Mouse (Mus musculus) embryonic facial prominence, embryonic 12.5 days (tissue): ENCODE measurements around the gene Cox10. TPM values are rescaled to one million over a fixed set of nuclear protein-coding genes. Genes with fewer than 3 reads are reported as not detected.
A peak's percentile ranks its signal among the peaks of the same experiment; 100 is the strongest.

Experiments
- ATAC-seq: fragments of 200-750 bp; cut with Nextera tagmentation; 2 replicates; pipeline ENCODE4 v1.8.0; 2017; ENCODE audit not compliant: insufficient number of reproducible peaks, insufficient read depth, low FRiP score, low TSS enrichment
- H3K27ac ChIP-seq: fragments of 300-500 bp; sonication (generic); 2 replicates; pipeline ENCODE4 v1.5.1; 2016; ENCODE audit warnings: mild to moderate bottlenecking
- H3K27me3 ChIP-seq: fragments of 300-500 bp; sonication (generic); 2 replicates; pipeline ENCODE4 v1.6.1; 2016; ENCODE audit warnings: mild to moderate bottlenecking, moderate library complexity
- H3K36me3 ChIP-seq: fragments of 300-500 bp; sonication (generic); 2 replicates; pipeline ENCODE4 v1.6.1; 2016; ENCODE audit warnings: mild to moderate bottlenecking
- H3K4me1 ChIP-seq: fragments of 300-500 bp; sonication (generic); 2 replicates; pipeline ENCODE4 v1.6.1; 2016
- H3K4me2 ChIP-seq: fragments of 300-500 bp; sonication (generic); replicated peaks from 2 replicates; pipeline ENCODE4 v1.6.1; 2016; ENCODE audit warnings: mild to moderate bottlenecking, moderate library complexity
- H3K4me3 ChIP-seq: fragments of 300-500 bp; sonication (generic); 2 replicates; pipeline ENCODE4 v1.5.1; 2016; ENCODE audit warnings: mild to moderate bottlenecking
- H3K9ac ChIP-seq: fragments of 300-500 bp; sonication (generic); 2 replicates; pipeline ENCODE4 v1.6.1; 2016; ENCODE audit warnings: mild to moderate bottlenecking, moderate library complexity
- H3K9me3 ChIP-seq: fragments of 300-500 bp; sonication (generic); 2 replicates; pipeline ENCODE4 v1.6.1; 2016; ENCODE audit warnings: mild to moderate bottlenecking, moderate library complexity
- WGBS: fragments of 180-500 bp; shearing (Covaris S2); methylation state at CpG from one replicate; pipeline ENCODE4 v1.1.7; 2016; 5-methylcytosine and 5-hydroxymethylcytosine counted together
- polyA plus RNA-seq: library from polyadenylated mRNA; unstranded; fragments of >200 nt; fragmentation: Nextera tagmentation; extraction: Ambion mirVana; gene quantifications from 2 replicates; pipeline ENCODE4 v1.2.1, GENCODE M21; 2016

The Cox10 gene
- polyA plus RNA-seq, 1 experiment from 2014 or later = 26.4 TPM

DNA sequence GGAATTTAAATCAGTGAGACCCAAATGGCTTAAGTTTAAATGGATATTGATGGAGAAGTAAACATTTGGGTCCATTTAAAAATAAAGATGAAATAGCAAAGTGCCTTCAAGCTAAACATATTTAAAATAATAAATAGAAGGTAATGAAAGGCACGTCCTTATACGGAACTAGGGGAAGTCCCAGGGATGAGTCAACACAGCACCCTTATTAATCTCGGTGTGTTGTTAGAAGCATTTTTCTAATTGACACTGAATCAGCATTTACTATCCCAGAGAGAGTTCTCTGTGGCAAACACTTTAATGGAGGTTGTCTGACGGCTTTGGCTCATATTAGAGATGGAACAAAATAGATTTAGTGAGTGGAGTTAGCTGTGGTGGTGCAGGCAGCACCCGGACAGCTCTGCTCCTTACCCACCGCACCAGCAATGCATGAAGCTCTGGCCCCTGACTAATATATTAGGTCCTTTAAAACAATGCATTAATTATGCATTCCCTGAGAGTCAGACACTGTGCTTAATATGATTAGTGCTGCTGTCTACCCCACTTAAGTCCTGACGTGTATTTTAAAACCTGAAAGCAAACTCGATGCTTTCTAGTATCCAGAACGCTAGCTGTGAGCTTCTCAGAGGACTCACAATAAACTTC lies 56.7 kb downstream of the Cox10 start:
- Histone ChIP-seq H3K36me3 (no peaks in the 10 kb centered on the region), H3K4me2 (no peak overlapping the region), H3K4me1 (peaks cover 32% of the 10 kb centered on the region), H3K9ac (no peak overlapping the region), H3K27ac (no peak overlapping the region), H3K27me3 (no peaks in the 10 kb centered on the region), H3K9me3 (no peaks in the 10 kb centered on the region), H3K4me3 (no peak overlapping the region)
- 41% methylated on average over 9 of the region's 9 CpGs for WGBS
- no peak for ATAC-seq

- no peak for ATAC-seq
- WGBS = 89% methylated on average over 8 of the region's 8 CpGs
Measured at GRCm38 (mm10) chr11:64019235-64019634, 60.0 kb downstream of the Cox10 start.

GRCm38 (mm10) chr11:64018165-64018564 lies 61.1 kb downstream of the Cox10 start:
- Histone ChIP-seq H3K9me3 (no peaks in the 10 kb centered on the region), H3K36me3 (no peaks in the 10 kb centered on the region), H3K27ac (no peak overlapping the region), H3K9ac (no peak overlapping the region), H3K4me1 (peaks cover 25% of the 10 kb centered on the region), H3K4me3 (no peak overlapping the region), H3K27me3 (no peaks in the 10 kb centered on the region), H3K4me2 (no peak overlapping the region)
- WGBS = 77% methylated on average over 5 of the region's 5 CpGs
- no peak for ATAC-seq

More at GRCm38 (mm10) chr11:64019235-64019634, 60.0 kb downstream of the Cox10 start:
- Histone ChIP-seq H3K27ac (no peak overlapping the region), H3K4me1 (peaks cover 35% of the 10 kb centered on the region), H3K27me3 (no peaks in the 10 kb centered on the region), H3K9me3 (no peaks in the 10 kb centered on the region), H3K4me2 (no peak overlapping the region), H3K36me3 (no peaks in the 10 kb centered on the region), H3K9ac (no peak overlapping the region), H3K4me3 (no peak overlapping the region)

GRCm38 (mm10) chr11:64015309-64015708 lies 64.0 kb downstream of the Cox10 start:
- Histone ChIP-seq H3K4me1 (0 out of 2 replicates have a peak, but pooled peaks cover 17% of the 10 kb centered on the region), H3K27ac (0 out of 2 replicates have a peak overlapping the region, but pooled peaks have one; percentile 4), H3K36me3 (no peaks in the 10 kb centered on the region), H3K9ac (no peak overlapping the region), H3K4me2 (no peak overlapping the region), H3K27me3 (no peaks in the 10 kb centered on the region), H3K4me3 (no peak overlapping the region), H3K9me3 (no peaks in the 10 kb centered on the region)
- ATAC-seq = no peak
- 70% methylated on average over 6 of the region's 6 CpGs for WGBS

GRCm38 (mm10) chr11:64010724-64011496 lies 68.4 kb downstream of the Cox10 start:
- Histone ChIP-seq H3K4me3 (no peak overlapping the region), H3K4me1 (0 out of 2 replicates have a peak, but pooled peaks cover 12% of the 10 kb centered on the region), H3K27me3 (no peaks in the 10 kb centered on the region), H3K27ac (no peak overlapping the region), H3K36me3 (no peaks in the 10 kb centered on the region), H3K9ac (no peak overlapping the region), H3K4me2 (no peak overlapping the region), H3K9me3 (no peaks in the 10 kb centered on the region)
- 70% methylated on average over 22 of the region's 22 CpGs for WGBS
- no peak for ATAC-seq

GRCm38 (mm10) chr11:64004152-64004551 lies 75.1 kb downstream of the Cox10 start:
- Histone ChIP-seq H3K27ac (no peak overlapping the region), H3K36me3 (no peaks in the 10 kb centered on the region), H3K4me2 (no peak overlapping the region), H3K4me3 (no peak overlapping the region), H3K9me3 (no peaks in the 10 kb centered on the region), H3K27me3 (no peaks in the 10 kb centered on the region), H3K9ac (no peak overlapping the region), H3K4me1 (peaks cover 24% of the 10 kb centered on the region)
- ATAC-seq = no peak
- 94% methylated on average over 4 of the region's 4 CpGs for WGBS

DNA sequence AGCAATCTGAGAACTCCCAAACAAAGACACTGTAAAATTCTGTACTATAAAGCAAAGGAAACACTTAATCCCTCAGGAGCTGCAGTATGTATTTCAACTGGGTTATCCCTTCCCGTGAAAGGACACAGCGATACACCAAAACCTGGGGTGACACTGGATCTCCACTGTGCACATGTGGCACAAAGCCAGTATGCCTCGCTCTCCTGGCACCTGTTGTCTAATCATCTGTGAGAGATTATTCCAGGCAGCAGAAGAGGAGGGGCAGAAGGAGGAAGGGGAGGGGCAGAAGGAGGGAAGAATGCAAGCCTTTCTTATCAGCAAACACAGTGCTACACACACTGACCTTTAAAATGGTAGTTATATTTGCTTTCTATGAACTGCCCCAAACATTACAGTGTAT lies 75.8 kb downstream of the Cox10 start:
- no peaks in the 10 kb centered on the region for H3K36me3 ChIP-seq
- H3K4me1 ChIP-seq = peaks cover 24% of the 10 kb centered on the region
- H3K9me3 ChIP-seq = no peaks in the 10 kb centered on the region
- no peak overlapping the region for H3K9ac ChIP-seq
- H3K4me2 ChIP-seq = no peak overlapping the region
- H3K27ac ChIP-seq = no peak overlapping the region
- WGBS = 54% methylated on average over 3 of the region's 3 CpGs
- H3K27me3 ChIP-seq = no peaks in the 10 kb centered on the region
- no peak overlapping the region for H3K4me3 ChIP-seq
- ATAC-seq = 0 out of 2 replicates have a peak, but pooled peaks have one; percentile 64

DNA sequence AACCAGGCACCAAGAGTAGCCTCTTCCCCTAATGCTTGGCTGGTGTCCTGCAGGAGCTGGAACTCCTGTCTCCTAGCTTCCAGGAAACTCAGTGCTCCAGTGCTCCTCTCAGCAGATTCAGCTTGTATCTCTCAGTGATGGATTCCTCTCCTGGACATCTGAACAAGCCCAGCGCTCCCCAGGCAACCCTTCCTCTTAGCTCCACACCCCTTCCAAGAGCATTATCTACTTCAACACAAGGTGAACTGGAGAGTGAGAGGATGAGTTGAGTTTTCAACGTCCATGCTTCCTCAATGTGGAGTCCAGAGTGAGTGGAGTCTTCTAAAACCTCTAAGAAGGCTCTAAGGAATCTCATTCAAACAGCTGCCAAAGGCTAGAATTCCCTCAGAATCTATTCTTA lies 76.6 kb downstream of the Cox10 start:
- H3K4me3 ChIP-seq = no peak overlapping the region
- no peak overlapping the region for H3K27ac ChIP-seq
- H3K4me1 ChIP-seq = peaks cover 24% of the 10 kb centered on the region
- 88% methylated on average over 2 of the region's 2 CpGs for WGBS
- H3K9ac ChIP-seq = no peak overlapping the region
- H3K9me3 ChIP-seq = no peaks in the 10 kb centered on the region
- no peaks in the 10 kb centered on the region for H3K36me3 ChIP-seq
- H3K27me3 ChIP-seq = no peaks in the 10 kb centered on the region
- H3K4me2 ChIP-seq = no peak overlapping the region
- ATAC-seq = no peak

DNA sequence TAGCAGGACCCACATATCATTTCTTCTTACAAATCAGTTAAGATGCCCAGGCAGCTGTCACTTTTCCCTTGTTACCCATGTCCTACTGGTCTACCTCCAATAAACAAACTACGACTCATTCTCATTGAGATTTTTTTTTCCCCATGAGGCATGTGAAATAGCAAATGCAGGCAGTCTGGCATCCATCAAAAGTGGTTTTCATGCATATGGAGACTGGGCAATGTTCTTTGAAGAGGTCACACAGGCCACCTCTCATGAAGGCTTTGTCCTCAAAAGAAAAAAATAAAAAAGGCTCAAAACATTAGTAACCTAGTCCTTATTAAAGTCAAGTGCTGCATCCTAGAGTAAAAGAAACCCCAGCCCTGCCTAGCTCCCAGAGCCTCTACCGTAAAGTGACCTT lies 78.2 kb downstream of the Cox10 start:
- WGBS = 71% methylated on average over 2 of the region's 2 CpGs
- H3K9me3 ChIP-seq = no peaks in the 10 kb centered on the region
- no peak for ATAC-seq

DNA sequence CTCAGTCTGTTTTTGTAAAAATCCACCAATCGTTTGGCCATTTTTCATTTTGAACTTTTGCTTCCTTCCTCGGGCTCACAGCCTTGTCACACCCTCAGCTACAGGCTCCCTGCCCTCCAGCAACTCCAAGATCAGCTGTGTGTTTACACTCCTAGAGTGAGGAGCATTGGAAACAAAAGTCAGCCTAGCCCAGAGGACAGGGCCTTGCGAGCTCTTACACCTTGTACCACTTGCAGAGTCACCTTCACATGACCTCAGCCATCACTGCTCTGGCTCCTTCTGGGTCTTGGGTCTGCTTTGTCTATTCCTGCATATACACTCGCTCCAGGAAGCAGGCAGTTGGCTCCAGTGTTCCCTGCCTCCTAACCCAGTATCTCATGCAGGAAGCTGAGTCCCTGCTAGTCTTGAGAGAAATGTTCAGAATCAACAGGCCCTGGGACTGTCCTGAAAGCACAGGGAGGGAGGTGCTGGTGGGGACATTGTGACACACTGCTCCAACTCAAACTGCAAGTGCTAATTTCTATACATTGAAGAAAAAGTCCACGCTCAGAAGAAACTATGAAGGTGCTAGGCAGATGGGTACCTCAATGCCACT lies 79.0 kb downstream of the Cox10 start:
- WGBS = 56% methylated on average over 5 of the region's 5 CpGs
- H3K9me3 ChIP-seq = no peaks in the 10 kb centered on the region
- no peak overlapping the region for H3K27ac ChIP-seq
- no peaks in the 10 kb centered on the region for H3K36me3 ChIP-seq
- no peak overlapping the region for H3K4me3 ChIP-seq
- no peak overlapping the region for H3K9ac ChIP-seq
- no peak for ATAC-seq
- peaks cover 24% of the 10 kb centered on the region for H3K4me1 ChIP-seq
- H3K4me2 ChIP-seq = no peak overlapping the region
- no peaks in the 10 kb centered on the region for H3K27me3 ChIP-seq

More for the DNA sequence above, 78.2 kb downstream of the Cox10 start:
- Histone ChIP-seq H3K4me1 (peaks cover 24% of the 10 kb centered on the region), H3K36me3 (no peaks in the 10 kb centered on the region), H3K27ac (no peak overlapping the region), H3K9ac (no peak overlapping the region), H3K4me2 (no peak overlapping the region), H3K4me3 (no peak overlapping the region), H3K27me3 (no peaks in the 10 kb centered on the region)

DNA sequence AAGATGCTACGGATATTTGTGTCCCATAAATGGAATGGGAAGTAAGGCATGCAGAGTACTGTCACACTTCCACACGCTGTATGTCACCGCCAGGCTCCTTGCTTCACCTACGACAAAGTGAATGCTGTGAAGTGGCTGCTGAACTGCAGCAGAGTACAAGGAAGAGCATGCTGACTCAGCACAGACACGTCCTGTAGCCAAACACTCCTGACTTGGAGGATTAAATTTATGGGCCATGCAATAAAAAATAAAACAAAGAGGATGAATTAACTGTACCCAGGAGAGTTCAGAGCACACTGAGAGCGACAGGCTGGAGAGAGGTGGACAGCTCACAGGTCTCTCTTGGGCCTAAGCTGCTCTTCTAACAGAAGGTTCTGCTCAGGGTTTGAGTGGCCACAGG lies 79.8 kb downstream of the Cox10 start:
- Histone ChIP-seq H3K27ac (no peak overlapping the region), H3K9ac (no peak overlapping the region), H3K9me3 (no peaks in the 10 kb centered on the region), H3K36me3 (no peaks in the 10 kb centered on the region), H3K4me3 (no peak overlapping the region), H3K4me1 (peaks cover 24% of the 10 kb centered on the region), H3K27me3 (no peaks in the 10 kb centered on the region), H3K4me2 (no peak overlapping the region)
- no peak for ATAC-seq
- 82% methylated on average over 6 of the region's 6 CpGs for WGBS

DNA sequence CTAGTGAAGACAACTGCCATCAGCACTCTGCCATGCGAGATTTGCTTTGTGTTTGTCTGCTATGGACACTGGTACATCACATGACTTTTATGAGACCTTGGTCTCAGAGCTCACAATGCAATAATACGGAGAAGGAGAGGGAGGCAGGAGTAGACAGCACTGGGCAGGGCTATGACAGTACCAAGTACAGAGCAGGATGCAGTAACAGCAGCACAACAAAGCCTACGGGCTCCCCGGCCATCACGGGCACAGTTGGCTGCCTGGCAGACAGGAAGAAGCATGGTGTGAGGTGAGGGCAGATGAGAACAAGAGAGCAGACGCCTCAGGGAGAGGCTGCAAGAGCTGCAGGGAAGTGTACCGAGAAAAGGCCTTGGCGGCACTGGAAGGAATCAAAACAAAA lies 87.3 kb downstream of the Cox10 start:
- H3K27me3 ChIP-seq = no peaks in the 10 kb centered on the region
- H3K27ac ChIP-seq = no peak overlapping the region
- no peak overlapping the region for H3K4me3 ChIP-seq
- no peaks in the 10 kb centered on the region for H3K36me3 ChIP-seq
- WGBS = 83% methylated on average over 8 of the region's 8 CpGs
- H3K4me2 ChIP-seq = no peak overlapping the region
- no peak for ATAC-seq
- H3K9ac ChIP-seq = no peak overlapping the region
- H3K4me1 ChIP-seq = 0 out of 2 replicates have a peak, but pooled peaks cover 4% of the 10 kb centered on the region
- H3K9me3 ChIP-seq = no peaks in the 10 kb centered on the region
